Mouse (Mus musculus) midbrain, embryonic 11.5 days (tissue): ENCODE data around the gene Dpp6. TPM values are rescaled to one million over a fixed set of nuclear protein-coding genes. Genes with fewer than 3 reads are reported as not detected.

Experiments
- ATAC-seq: fragments of 200-750 bp; cut with Nextera tagmentation; 2 replicates; pipeline ENCODE4 v1.8.0; 2017; ENCODE audit warnings: moderate TSS enrichment, moderate library complexity; ENCODE audit not compliant: low FRiP score
- DNase-seq: peaks from one replicate; pipeline ENCODE4 v3.0.0; 2015; ENCODE audit warnings: low spot score; ENCODE audit errors: missing footprints
- H3K27ac ChIP-seq: fragments of 300-500 bp; sonication (generic); 2 replicates; pipeline ENCODE4 v1.5.1; 2014; ENCODE audit warnings: low read depth, low read length
- H3K27me3 ChIP-seq: fragments of 300-500 bp; sonication (generic); 2 replicates; pipeline ENCODE4 v1.6.1; 2014; ENCODE audit warnings: mild to moderate bottlenecking, low read length, moderate library complexity, mixed read lengths; ENCODE audit not compliant: control insufficient read depth, insufficient read depth
- H3K36me3 ChIP-seq: fragments of 300-500 bp; sonication (generic); 2 replicates; pipeline ENCODE4 v1.6.1; 2014; ENCODE audit warnings: mild to moderate bottlenecking, low read length, moderate library complexity, mixed read lengths; ENCODE audit not compliant: control insufficient read depth, insufficient read depth
- H3K4me1 ChIP-seq: fragments of 300-500 bp; sonication (generic); 2 replicates; pipeline ENCODE4 v1.6.1; 2014; ENCODE audit warnings: low read length; ENCODE audit not compliant: control insufficient read depth, insufficient read depth
- H3K4me2 ChIP-seq: fragments of 300-500 bp; sonication (generic); 2 replicates; pipeline ENCODE4 v1.6.1; 2014; ENCODE audit warnings: mild to moderate bottlenecking, moderate library complexity
- H3K4me3 ChIP-seq: fragments of 300-500 bp; sonication (generic); 2 replicates; pipeline ENCODE4 v1.5.1; 2014; ENCODE audit warnings: low read depth, low read length
- H3K9ac ChIP-seq: fragments of 300-500 bp; sonication (generic); 2 replicates; pipeline ENCODE4 v1.6.1; 2014; ENCODE audit warnings: low read length
- H3K9me3 ChIP-seq: fragments of 300-500 bp; sonication (generic); 2 replicates; pipeline ENCODE4 v1.6.1; 2016; ENCODE audit warnings: low read length; ENCODE audit not compliant: control insufficient read depth
- WGBS: fragments of 180-500 bp; shearing (Covaris S2); extraction: QIAGEN DNeasy Blood & Tissue Kit; methylation state at CpG from one replicate; pipeline ENCODE4 v1.1.7; 2014; 5-methylcytosine and 5-hydroxymethylcytosine counted together
- polyA plus RNA-seq: library from polyadenylated mRNA; unstranded; fragments of >200 nt; fragmentation: Nextera tagmentation; extraction: Ambion mirVana; gene quantifications from 2 replicates; pipeline ENCODE4 v1.2.1, GENCODE M21; 2014

The Dpp6 gene
- polyA plus RNA-seq, 1 experiment from 2014 or later, result 13.4 TPM

DNA sequence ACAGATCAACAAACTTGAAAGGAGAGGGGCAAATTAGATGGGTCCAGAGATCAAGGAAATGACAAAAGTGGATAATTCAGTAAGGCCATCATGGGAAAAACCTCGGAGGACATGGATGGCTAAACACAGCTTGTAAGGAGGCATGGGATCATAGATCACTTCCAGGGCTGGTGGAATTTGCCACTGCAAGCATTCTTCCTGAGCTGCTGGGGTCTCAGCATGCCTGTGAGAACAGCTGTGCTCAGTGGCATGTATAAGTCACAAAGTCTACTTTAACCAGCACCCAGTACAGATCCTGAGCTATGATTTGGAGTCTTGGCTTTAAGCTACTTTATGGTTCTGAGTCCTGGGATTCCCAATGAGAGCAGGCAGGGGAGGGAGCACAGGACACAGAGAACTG, 246.9 kb downstream of the Dpp6 start:
- H3K27ac ChIP-seq, result no peak overlapping the region
- ATAC-seq (no peak), DNase-seq (peak; percentile 56)
- no peaks in the 10 kb centered on the region for H3K36me3 ChIP-seq
- H3K27me3 ChIP-seq, result no peaks in the 10 kb centered on the region
- no peaks in the 10 kb centered on the region for H3K4me1 ChIP-seq
- 89% methylated on average over 1 of the region's 1 CpGs for WGBS
- no peak overlapping the region for H3K9ac ChIP-seq
- H3K4me2 ChIP-seq, result no peak overlapping the region
- H3K9me3 ChIP-seq, result no peaks in the 10 kb centered on the region
- no peak overlapping the region for H3K4me3 ChIP-seq

- H3K9ac ChIP-seq, result no peak overlapping the region
- no peak overlapping the region for H3K4me3 ChIP-seq
- no peaks in the 10 kb centered on the region for H3K9me3 ChIP-seq
- DNase-seq (no peak), ATAC-seq (no peak)
- H3K4me1 ChIP-seq, result no peaks in the 10 kb centered on the region
- no peaks in the 10 kb centered on the region for H3K27me3 ChIP-seq
- WGBS, result 85% methylated on average over 4 of the region's 4 CpGs
- no peaks in the 10 kb centered on the region for H3K36me3 ChIP-seq
- no peak overlapping the region for H3K4me2 ChIP-seq
- H3K27ac ChIP-seq, result no peak overlapping the region
Measured at GRCm38 (mm10) chr5:27066837-27067236, 249.8 kb downstream of the Dpp6 start.

DNA sequence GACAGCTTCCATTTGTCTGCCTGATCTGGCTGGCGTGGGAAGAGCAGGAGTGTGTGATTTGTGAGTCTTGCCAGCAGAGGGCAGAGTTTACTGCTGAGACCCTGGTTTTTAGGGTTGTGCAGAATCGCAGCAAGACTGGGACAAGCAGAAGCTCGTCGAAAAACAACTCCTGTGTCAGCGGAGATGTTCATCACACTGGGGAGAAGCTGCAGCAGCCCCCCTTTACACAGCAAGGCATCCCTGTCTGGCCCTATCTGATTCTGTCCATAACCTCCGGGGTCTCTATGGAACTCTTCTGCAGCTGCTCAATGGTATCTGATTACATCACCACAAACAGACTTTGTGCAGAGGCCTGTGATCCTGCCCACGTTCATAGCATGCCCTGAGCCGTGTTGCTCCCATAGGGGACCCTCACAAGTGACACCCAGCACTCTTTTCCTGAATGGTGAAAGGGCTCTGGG, 258.2 kb downstream of the Dpp6 start:
- no peak overlapping the region for H3K4me3 ChIP-seq
- DNase-seq (peak; percentile 90), ATAC-seq (peak; percentile 78)
- H3K27ac ChIP-seq, result no peak overlapping the region
- 24% methylated on average over 8 of the region's 8 CpGs for WGBS
- no peaks in the 10 kb centered on the region for H3K9me3 ChIP-seq
- H3K36me3 ChIP-seq, result no peaks in the 10 kb centered on the region
- H3K4me2 ChIP-seq, result no peak overlapping the region
- no peaks in the 10 kb centered on the region for H3K4me1 ChIP-seq
- H3K9ac ChIP-seq, result no peak overlapping the region
- H3K27me3 ChIP-seq, result no peaks in the 10 kb centered on the region

DNA sequence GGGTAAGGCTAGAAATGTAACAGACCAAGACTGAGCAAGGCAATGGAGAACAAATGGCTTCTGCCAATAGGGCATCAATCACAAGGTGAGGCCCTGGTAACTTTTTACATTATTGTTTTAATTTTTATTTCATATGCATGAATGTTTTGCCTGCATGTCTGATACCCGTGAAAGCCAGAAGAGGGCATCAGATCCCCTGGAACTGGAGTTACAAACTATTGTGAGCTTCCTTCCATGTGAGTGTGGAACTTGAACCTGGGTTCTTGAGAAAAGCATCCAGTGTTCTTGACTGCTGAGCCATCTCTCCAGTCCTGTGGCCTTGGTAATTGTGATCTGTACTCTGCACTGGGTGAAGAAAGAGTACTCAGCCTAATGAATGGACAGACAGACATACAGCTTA, 259.0 kb downstream of the Dpp6 start:
- ATAC-seq (no peak), DNase-seq (no peak)
- H3K27me3 ChIP-seq, result no peaks in the 10 kb centered on the region
- no peak overlapping the region for H3K27ac ChIP-seq
- H3K4me3 ChIP-seq, result no peak overlapping the region
- H3K4me1 ChIP-seq, result no peaks in the 10 kb centered on the region
- 65% methylated on average over 1 of the region's 1 CpGs for WGBS
- H3K9ac ChIP-seq, result no peak overlapping the region
- H3K36me3 ChIP-seq, result no peaks in the 10 kb centered on the region
- H3K4me2 ChIP-seq, result no peak overlapping the region
- H3K9me3 ChIP-seq, result no peaks in the 10 kb centered on the region

- Histone ChIP-seq H3K27me3 (no peaks in the 10 kb centered on the region), H3K9ac (no peak overlapping the region), H3K4me3 (no peak overlapping the region), H3K27ac (no peak overlapping the region), H3K4me1 (no peaks in the 10 kb centered on the region), H3K4me2 (no peak overlapping the region), H3K36me3 (no peaks in the 10 kb centered on the region), H3K9me3 (no peaks in the 10 kb centered on the region)
- WGBS, result 67% methylated on average over 1 of the region's 1 CpGs
- ATAC-seq (no peak), DNase-seq (no peak)
Measured at GRCm38 (mm10) chr5:27077821-27078220, 260.8 kb downstream of the Dpp6 start.

DNA sequence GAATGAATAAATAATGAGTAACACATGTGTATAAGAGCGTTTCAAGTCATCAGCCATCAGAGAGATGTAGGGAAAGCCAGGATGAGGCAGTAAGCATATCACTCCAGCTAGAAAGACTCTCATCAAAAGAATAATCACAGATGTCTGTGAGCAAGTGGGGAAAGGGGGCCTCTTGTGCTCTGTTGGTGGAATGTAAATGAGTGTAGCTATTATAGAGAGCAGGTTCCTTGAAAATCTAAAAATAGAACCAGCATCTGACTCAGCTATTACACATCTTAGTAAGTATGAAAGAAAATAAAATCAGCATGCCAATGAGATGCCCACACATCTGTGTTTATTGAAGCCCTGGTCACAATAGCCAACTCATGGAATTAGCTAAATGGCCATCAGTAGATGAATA, 264.3 kb downstream of the Dpp6 start:
- WGBS, result 67% methylated on average over 1 of the region's 1 CpGs
- Histone ChIP-seq H3K27me3 (no peaks in the 10 kb centered on the region), H3K4me3 (no peak overlapping the region), H3K9me3 (no peaks in the 10 kb centered on the region), H3K36me3 (no peaks in the 10 kb centered on the region), H3K4me1 (no peaks in the 10 kb centered on the region), H3K9ac (no peak overlapping the region), H3K27ac (no peak overlapping the region), H3K4me2 (no peak overlapping the region)
- DNase-seq (no peak), ATAC-seq (no peak)

- Histone ChIP-seq H3K4me3 (no peak overlapping the region), H3K27me3 (no peaks in the 10 kb centered on the region), H3K27ac (no peak overlapping the region), H3K36me3 (no peaks in the 10 kb centered on the region), H3K4me2 (no peak overlapping the region), H3K4me1 (no peaks in the 10 kb centered on the region), H3K9me3 (no peaks in the 10 kb centered on the region), H3K9ac (no peak overlapping the region)
- ATAC-seq (no peak), DNase-seq (no peak)
- 69% methylated on average over 4 of the region's 4 CpGs for WGBS
Measured at GRCm38 (mm10) chr5:27083762-27084161, 266.8 kb downstream of the Dpp6 start.

- ATAC-seq (no peak), DNase-seq (no peak)
- no peak overlapping the region for H3K9ac ChIP-seq
- H3K27me3 ChIP-seq, result no peaks in the 10 kb centered on the region
- WGBS, result 100% methylated on average over 1 of the region's 1 CpGs
- H3K27ac ChIP-seq, result no peak overlapping the region
- H3K9me3 ChIP-seq, result no peaks in the 10 kb centered on the region
- no peak overlapping the region for H3K4me3 ChIP-seq
- no peaks in the 10 kb centered on the region for H3K4me1 ChIP-seq
- H3K36me3 ChIP-seq, result no peaks in the 10 kb centered on the region
- no peak overlapping the region for H3K4me2 ChIP-seq
Measured at GRCm38 (mm10) chr5:27108221-27108620, 291.2 kb downstream of the Dpp6 start.

DNA sequence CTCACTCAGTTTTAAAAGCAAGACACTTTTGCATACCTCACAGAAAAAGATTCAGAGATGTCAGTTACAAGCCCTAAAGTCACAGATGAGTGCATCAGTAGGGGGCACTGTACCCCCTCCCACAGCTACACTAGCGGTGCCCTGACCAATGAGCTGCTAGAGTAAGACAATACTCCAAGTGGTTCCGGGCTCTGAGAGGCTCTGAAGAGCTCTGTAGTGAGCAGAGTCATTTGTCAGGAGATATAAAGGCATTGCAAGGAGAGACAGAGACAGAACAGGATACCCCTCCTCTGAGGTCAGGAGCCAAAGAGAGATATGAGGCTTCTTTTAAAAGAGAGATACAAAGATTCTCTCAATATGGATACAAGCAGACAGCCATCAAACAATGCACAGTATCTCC, 305.5 kb downstream of the Dpp6 start:
- Histone ChIP-seq H3K9me3 (no peaks in the 10 kb centered on the region), H3K4me3 (no peak overlapping the region), H3K27me3 (no peaks in the 10 kb centered on the region), H3K4me2 (no peak overlapping the region), H3K9ac (no peak overlapping the region), H3K4me1 (no peaks in the 10 kb centered on the region), H3K36me3 (no peaks in the 10 kb centered on the region), H3K27ac (no peak overlapping the region)
- no peak for DNase-seq
- ATAC-seq, result no peak
- WGBS, result 40% methylated on average over 2 of the region's 2 CpGs

DNA sequence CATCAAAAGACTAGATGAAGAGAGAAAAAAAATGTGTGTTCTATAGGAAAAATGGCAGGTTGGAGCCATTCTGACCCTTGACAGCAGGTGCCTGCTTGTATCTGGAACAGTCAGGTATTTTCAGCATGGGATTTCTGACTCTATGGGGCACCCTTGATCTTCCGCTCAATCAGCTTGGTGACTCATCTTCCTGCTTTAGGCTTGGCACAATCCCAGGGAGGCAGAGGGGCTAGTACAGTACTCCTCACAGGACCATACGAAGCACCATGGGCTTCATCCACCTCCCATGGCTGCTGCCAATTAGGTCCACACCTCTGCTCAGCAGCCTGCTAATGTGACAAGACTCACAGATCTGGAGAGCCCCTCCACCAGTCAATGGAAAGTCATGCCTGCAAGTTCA, 305.9 kb downstream of the Dpp6 start:
- H3K9ac ChIP-seq, result no peak overlapping the region
- H3K27me3 ChIP-seq, result no peaks in the 10 kb centered on the region
- no peak overlapping the region for H3K4me2 ChIP-seq
- no peak for ATAC-seq
- H3K36me3 ChIP-seq, result no peaks in the 10 kb centered on the region
- no peak overlapping the region for H3K27ac ChIP-seq
- no peak overlapping the region for H3K4me3 ChIP-seq
- no peaks in the 10 kb centered on the region for H3K9me3 ChIP-seq
- DNase-seq, result no peak
- H3K4me1 ChIP-seq, result no peaks in the 10 kb centered on the region
- WGBS, result 90% methylated on average over 2 of the region's 2 CpGs
